Mouse (Mus musculus) forebrain, embryonic 13.5 days (tissue): ENCODE measurements at regions not wholly inside any gene's neighbourhood (a gene's known extent, or its start where the extent isn't known, plus 50 kb on each side); places are given as distances from the start of the nearest gene placed in this dataset.

ENCODE experiments used
- ATAC-seq: fragments of 200-750 bp; cut with Nextera tagmentation; 2 replicates; pipeline ENCODE4 v1.8.0; 2017
- H3K27ac ChIP-seq: fragments of 300-500 bp; sonication (generic); 2 replicates; pipeline ENCODE4 v1.5.1; 2015; ENCODE audit warnings: inconsistent platforms, mild to moderate bottlenecking, moderate library complexity
- H3K27me3 ChIP-seq: fragments of 300-500 bp; sonication (generic); 2 replicates; pipeline ENCODE4 v1.6.1; 2015; ENCODE audit warnings: mild to moderate bottlenecking, inconsistent platforms
- H3K36me3 ChIP-seq: fragments of 300-500 bp; sonication (generic); 2 replicates; pipeline ENCODE4 v1.6.1; 2015; ENCODE audit warnings: mild to moderate bottlenecking, inconsistent platforms; ENCODE audit not compliant: poor library complexity, severe bottlenecking
- H3K4me1 ChIP-seq: fragments of 300-500 bp; sonication (generic); 2 replicates; pipeline ENCODE4 v1.6.1; 2015; ENCODE audit warnings: inconsistent platforms
- H3K4me2 ChIP-seq: fragments of 300-500 bp; sonication (generic); 2 replicates; pipeline ENCODE4 v1.6.1; 2015; ENCODE audit warnings: inconsistent platforms, mild to moderate bottlenecking, moderate library complexity
- H3K4me3 ChIP-seq: fragments of 300-500 bp; sonication (generic); 2 replicates; pipeline ENCODE4 v1.5.1; 2015; ENCODE audit warnings: mild to moderate bottlenecking, inconsistent platforms
- H3K9ac ChIP-seq: fragments of 300-500 bp; sonication (generic); 2 replicates; pipeline ENCODE4 v1.6.1; 2015; ENCODE audit warnings: mild to moderate bottlenecking, inconsistent platforms
- H3K9me3 ChIP-seq: fragments of 300-500 bp; sonication (generic); replicated peaks from 2 replicates; pipeline ENCODE4 v1.6.1; 2016; ENCODE audit warnings: inconsistent platforms
- WGBS: fragments of 180-500 bp; shearing (Covaris S2); methylation state at CpG from one replicate; pipeline ENCODE4 v1.1.7; 2015; 5-methylcytosine and 5-hydroxymethylcytosine counted together

- no peak for ATAC-seq
- H3K4me1 ChIP-seq = no peaks in the 10 kb centered on the region
- H3K27me3 ChIP-seq = no peaks in the 10 kb centered on the region
- H3K9ac ChIP-seq = no peak overlapping the region
- 78% methylated on average over 1 of the region's 1 CpGs for WGBS
- no peak overlapping the region for H3K4me2 ChIP-seq
- no peaks in the 10 kb centered on the region for H3K9me3 ChIP-seq
- H3K27ac ChIP-seq = no peak overlapping the region
- H3K36me3 ChIP-seq = no peaks in the 10 kb centered on the region
- no peak overlapping the region for H3K4me3 ChIP-seq
These were observed 166.7 kb upstream of the Sall1 start for GRCm38 (mm10) chr8:89210684-89211083.

GRCm38 (mm10) chr8:89207891-89208290 lies 163.9 kb upstream of the Sall1 start:
- ATAC-seq = no peak
- Histone ChIP-seq H3K27me3 (no peaks in the 10 kb centered on the region), H3K4me1 (peaks cover 4% of the 10 kb centered on the region), H3K9me3 (no peaks in the 10 kb centered on the region), H3K4me3 (no peak overlapping the region), H3K9ac (no peak overlapping the region), H3K4me2 (no peak overlapping the region), H3K27ac (no peak overlapping the region), H3K36me3 (no peaks in the 10 kb centered on the region)
- WGBS = 81% methylated on average over 2 of the region's 2 CpGs

- no peaks in the 10 kb centered on the region for H3K27me3 ChIP-seq
- WGBS = 47% methylated on average over 5 of the region's 5 CpGs
- H3K9ac ChIP-seq = no peak overlapping the region
- peaks cover 13% of the 10 kb centered on the region for H3K4me1 ChIP-seq
- H3K4me3 ChIP-seq = no peak overlapping the region
- H3K4me2 ChIP-seq = no peak overlapping the region
- ATAC-seq = 0 out of 2 replicates have a peak, but pooled peaks have one; percentile 33
- H3K27ac ChIP-seq = no peak overlapping the region
- no peaks in the 10 kb centered on the region for H3K9me3 ChIP-seq
- no peaks in the 10 kb centered on the region for H3K36me3 ChIP-seq
These were observed 158.6 kb upstream of the Sall1 start for GRCm38 (mm10) chr8:89202484-89203096.

- H3K9me3 ChIP-seq = no peaks in the 10 kb centered on the region
- ATAC-seq = no peak
- no peak overlapping the region for H3K4me2 ChIP-seq
- no peak overlapping the region for H3K9ac ChIP-seq
- H3K27ac ChIP-seq = no peak overlapping the region
- no peak overlapping the region for H3K4me3 ChIP-seq
- peaks cover 13% of the 10 kb centered on the region for H3K4me1 ChIP-seq
- H3K27me3 ChIP-seq = no peaks in the 10 kb centered on the region
- WGBS = 78% methylated on average over 2 of the region's 2 CpGs
- H3K36me3 ChIP-seq = no peaks in the 10 kb centered on the region
These were observed 156.3 kb upstream of the Sall1 start for GRCm38 (mm10) chr8:89200301-89200700.

GRCm38 (mm10) chr8:89185314-89185713 lies 141.4 kb upstream of the Sall1 start:
- Histone ChIP-seq H3K9me3 (no peaks in the 10 kb centered on the region), H3K36me3 (no peaks in the 10 kb centered on the region), H3K27me3 (no peaks in the 10 kb centered on the region), H3K4me3 (no peak overlapping the region), H3K27ac (no peak overlapping the region), H3K4me2 (no peak overlapping the region), H3K9ac (no peak overlapping the region), H3K4me1 (no peaks in the 10 kb centered on the region)
- no peak for ATAC-seq
- WGBS = 74% methylated on average over 17 of the region's 17 CpGs

GRCm38 (mm10) chr8:89175631-89176030 lies 131.7 kb upstream of the Sall1 start:
- Histone ChIP-seq H3K27me3 (no peaks in the 10 kb centered on the region), H3K27ac (no peak overlapping the region), H3K9ac (no peak overlapping the region), H3K4me1 (no peaks in the 10 kb centered on the region), H3K9me3 (no peaks in the 10 kb centered on the region), H3K4me3 (no peak overlapping the region), H3K36me3 (no peaks in the 10 kb centered on the region), H3K4me2 (no peak overlapping the region)
- ATAC-seq = no peak
- 90% methylated on average over 7 of the region's 7 CpGs for WGBS

GRCm38 (mm10) chr8:89171561-89171960 lies 127.6 kb upstream of the Sall1 start:
- Histone ChIP-seq H3K27me3 (no peaks in the 10 kb centered on the region), H3K4me2 (no peak overlapping the region), H3K36me3 (no peaks in the 10 kb centered on the region), H3K27ac (no peak overlapping the region), H3K4me1 (no peaks in the 10 kb centered on the region), H3K9ac (no peak overlapping the region), H3K9me3 (no peaks in the 10 kb centered on the region), H3K4me3 (no peak overlapping the region)
- no peak for ATAC-seq
- WGBS = 88% methylated on average over 5 of the region's 5 CpGs

GRCm38 (mm10) chr8:89169484-89169883 lies 125.5 kb upstream of the Sall1 start:
- Histone ChIP-seq H3K4me1 (no peaks in the 10 kb centered on the region), H3K36me3 (no peaks in the 10 kb centered on the region), H3K27ac (no peak overlapping the region), H3K4me2 (no peak overlapping the region), H3K9me3 (no peaks in the 10 kb centered on the region), H3K4me3 (no peak overlapping the region), H3K27me3 (no peaks in the 10 kb centered on the region), H3K9ac (no peak overlapping the region)
- 53% methylated on average over 7 of the region's 7 CpGs for WGBS
- no peak for ATAC-seq

- H3K27me3 ChIP-seq = no peaks in the 10 kb centered on the region
- H3K9me3 ChIP-seq = no peaks in the 10 kb centered on the region
- no peak for ATAC-seq
- no peak overlapping the region for H3K4me3 ChIP-seq
- no peaks in the 10 kb centered on the region for H3K4me1 ChIP-seq
- no peak overlapping the region for H3K4me2 ChIP-seq
- WGBS = 84% methylated on average over 4 of the region's 4 CpGs
- no peak overlapping the region for H3K27ac ChIP-seq
- H3K36me3 ChIP-seq = no peaks in the 10 kb centered on the region
- H3K9ac ChIP-seq = no peak overlapping the region
These were observed 123.1 kb upstream of the Sall1 start for GRCm38 (mm10) chr8:89167026-89167425.

- Histone ChIP-seq H3K4me1 (peaks cover 15% of the 10 kb centered on the region), H3K27me3 (no peaks in the 10 kb centered on the region), H3K36me3 (no peaks in the 10 kb centered on the region), H3K4me2 (no peak overlapping the region), H3K27ac (no peak overlapping the region), H3K4me3 (no peak overlapping the region), H3K9me3 (no peaks in the 10 kb centered on the region), H3K9ac (no peak overlapping the region)
- no peak for ATAC-seq
- 94% methylated on average over 1 of the region's 1 CpGs for WGBS
These were observed 112.9 kb upstream of the Sall1 start for GRCm38 (mm10) chr8:89156909-89157308.

- Histone ChIP-seq H3K27me3 (no peaks in the 10 kb centered on the region), H3K9me3 (no peaks in the 10 kb centered on the region), H3K4me3 (no peak overlapping the region), H3K27ac (no peak overlapping the region), H3K36me3 (no peaks in the 10 kb centered on the region), H3K9ac (no peak overlapping the region), H3K4me2 (no peak overlapping the region), H3K4me1 (peaks cover 16% of the 10 kb centered on the region)
- WGBS = 74% methylated on average over 3 of the region's 3 CpGs
- ATAC-seq = no peak
These were observed 109.6 kb upstream of the Sall1 start for GRCm38 (mm10) chr8:89153605-89154004.

- Histone ChIP-seq H3K36me3 (no peaks in the 10 kb centered on the region), H3K4me1 (peaks cover 16% of the 10 kb centered on the region), H3K27me3 (no peaks in the 10 kb centered on the region), H3K4me3 (no peak overlapping the region), H3K9ac (no peak overlapping the region), H3K27ac (no peak overlapping the region), H3K4me2 (no peak overlapping the region; the same call in 1 of the 2 replicates), H3K9me3 (no peaks in the 10 kb centered on the region)
- no peak for ATAC-seq
- 38% methylated on average over 17 of the region's 17 CpGs for WGBS
These were observed 109.1 kb upstream of the Sall1 start for GRCm38 (mm10) chr8:89152867-89153595.

- no peaks in the 10 kb centered on the region for H3K36me3 ChIP-seq
- H3K4me3 ChIP-seq = no peak overlapping the region
- peaks cover 16% of the 10 kb centered on the region for H3K4me1 ChIP-seq
- no peak overlapping the region for H3K9ac ChIP-seq
- no peak for ATAC-seq
- no peak overlapping the region for H3K4me2 ChIP-seq
- no peaks in the 10 kb centered on the region for H3K9me3 ChIP-seq
- no peak overlapping the region for H3K27ac ChIP-seq
- no peaks in the 10 kb centered on the region for H3K27me3 ChIP-seq
- WGBS = 83% methylated on average over 8 of the region's 8 CpGs
These were observed 108.4 kb upstream of the Sall1 start for GRCm38 (mm10) chr8:89152331-89152730.
